Mouse (Mus musculus) layer of hippocampus, postnatal 25 days (tissue): Measurements from ENCODE around the gene Arhgap9. TPM values are rescaled to one million over a fixed set of nuclear protein-coding genes. Genes with fewer than 3 reads are reported as not detected.

Experiments
- DNase-seq, 2 experiments: peaks; one replicate each; pipeline ENCODE4 v3.0.0; 2022; ENCODE audit warnings: mixed read lengths in 2 of 2, low spot score in 1 of 2; ENCODE audit errors: extremely low spot score in 1 of 2
- total RNA-seq, 2 experiments: library from RNA; stranded (reverse); gene quantifications; 2 replicates each; pipeline ENCODE4 v1.2.3; 2021

Gene Arhgap9
- total RNA-seq, 2 experiments from 2014 or later: 0.89 to 1.1 TPM

GRCm38 (mm10) chr10:127322178-127322577, 414 bp downstream of the Arhgap9 start:
- no peak for DNase-seq

DNA sequence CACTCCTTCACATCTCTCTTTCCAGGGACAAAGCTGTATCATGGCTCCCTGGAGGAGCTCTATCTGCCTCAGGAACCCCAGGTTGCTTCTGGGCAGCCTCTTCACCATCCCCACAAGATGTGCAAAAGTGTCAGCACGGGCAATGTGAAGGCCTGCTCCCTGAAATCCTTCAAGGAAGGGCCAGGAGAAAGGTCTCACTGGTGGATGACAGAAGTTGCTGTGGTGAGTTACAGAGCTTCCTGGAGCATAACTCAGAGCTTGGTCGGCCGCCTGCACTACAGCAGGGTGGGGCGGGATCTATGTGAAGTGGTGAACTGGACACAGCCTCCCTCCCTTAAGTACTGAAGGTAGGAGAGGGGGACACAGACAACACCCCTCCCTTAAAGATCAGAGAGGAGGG, 905 bp downstream of the Arhgap9 start:
- DNase-seq: no peak

GRCm38 (mm10) chr10:127323131-127323855, 1.5 kb downstream of the Arhgap9 start:
- no peak for DNase-seq

DNA sequence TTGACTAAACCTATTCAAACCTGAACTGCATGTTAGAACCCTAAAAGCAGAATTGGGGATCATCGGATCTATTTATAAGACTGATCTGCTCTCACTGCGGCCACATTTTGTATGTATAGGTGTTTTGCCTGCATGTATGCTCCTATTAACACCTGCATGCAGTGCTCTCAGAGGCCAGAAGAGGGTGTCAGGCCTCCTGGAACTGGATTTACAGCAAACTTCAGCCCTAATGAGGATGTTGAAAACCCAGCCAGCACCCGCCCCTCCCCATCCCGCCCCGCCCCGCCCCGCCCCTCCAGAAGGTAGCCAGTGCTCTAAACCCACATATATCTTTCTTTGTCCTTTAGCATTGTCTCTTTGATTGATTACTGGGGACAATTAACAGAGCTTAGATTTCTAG, 2.7 kb downstream of the Arhgap9 start:
- DNase-seq: no peak

- DNase-seq: no peak
Observed at GRCm38 (mm10) chr10:127325454-127326016, 3.8 kb downstream of the Arhgap9 start.

DNA sequence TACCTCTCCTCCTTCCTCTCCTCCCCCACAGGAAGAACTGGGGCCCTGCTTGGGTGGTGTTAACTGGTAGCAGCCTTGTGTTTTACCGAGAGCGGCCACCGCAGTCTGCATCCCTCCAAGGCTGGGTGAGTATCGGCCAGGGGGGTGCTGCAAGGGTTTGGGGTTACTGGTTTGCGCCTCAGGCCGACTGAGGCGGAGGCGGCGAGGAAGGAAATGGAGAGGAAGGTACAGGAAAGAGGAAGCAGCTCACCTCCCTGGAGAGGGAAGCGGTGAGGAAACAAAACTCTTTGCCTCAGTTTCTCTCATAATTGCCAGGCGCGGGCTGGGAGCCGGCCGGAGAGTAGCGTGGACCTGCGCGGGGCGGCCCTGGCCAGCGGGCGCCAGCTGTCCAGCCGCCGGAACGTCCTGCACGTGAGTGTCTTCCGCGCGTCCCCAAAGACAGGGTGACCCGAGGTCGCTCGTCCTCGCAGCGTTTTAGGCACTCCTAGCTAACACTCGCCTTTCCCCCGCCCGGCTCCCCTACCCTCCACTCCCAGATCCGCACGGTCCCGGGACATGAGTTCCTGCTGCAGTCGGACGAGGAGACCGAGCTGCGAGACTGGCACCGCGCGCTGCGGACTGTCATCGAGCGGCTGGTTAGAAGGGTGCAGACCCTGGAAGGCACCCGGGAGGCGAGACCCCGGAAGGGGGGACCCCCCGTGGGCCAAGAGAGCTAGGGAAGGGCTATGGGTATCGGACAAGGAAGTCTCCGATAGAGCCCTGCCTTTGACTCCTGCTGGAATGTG, 4.4 kb downstream of the Arhgap9 start:
- DNase-seq: no peak

- DNase-seq: no peak
Observed at GRCm38 (mm10) chr10:127326828-127327227, 5.1 kb downstream of the Arhgap9 start.

DNA sequence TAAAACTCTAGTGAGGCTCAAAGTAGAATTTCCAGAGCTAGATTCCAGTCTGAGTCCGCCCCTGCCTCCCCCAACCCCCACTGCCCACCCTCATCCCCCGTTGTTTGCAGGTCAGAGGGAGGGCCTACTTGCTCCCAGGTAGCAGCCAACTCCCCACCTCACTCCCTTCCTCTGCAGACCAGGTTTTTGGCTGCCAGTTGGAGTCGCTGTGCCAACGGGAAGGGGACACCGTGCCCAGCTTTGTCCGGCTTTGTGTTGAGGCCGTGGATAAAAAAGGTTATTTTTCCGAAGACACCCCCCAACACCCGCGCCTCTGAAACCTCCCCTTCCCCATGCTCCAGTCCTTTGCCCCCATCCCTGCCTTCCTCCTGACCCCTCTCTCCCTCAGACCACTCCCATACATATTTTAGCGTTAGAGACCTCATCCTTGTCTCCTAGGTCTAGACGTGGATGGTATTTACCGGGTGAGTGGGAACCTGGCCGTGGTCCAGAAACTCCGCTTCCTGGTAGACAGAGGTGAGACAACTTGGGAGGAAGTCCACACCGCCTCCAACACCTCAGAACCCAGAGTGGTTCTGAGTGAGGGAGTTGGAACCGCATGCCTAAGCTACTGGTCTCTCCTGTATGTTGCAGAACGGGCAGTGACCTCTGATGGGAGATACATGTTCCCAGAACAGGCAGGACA, 5.8 kb downstream of the Arhgap9 start:
- no peak for DNase-seq

DNA sequence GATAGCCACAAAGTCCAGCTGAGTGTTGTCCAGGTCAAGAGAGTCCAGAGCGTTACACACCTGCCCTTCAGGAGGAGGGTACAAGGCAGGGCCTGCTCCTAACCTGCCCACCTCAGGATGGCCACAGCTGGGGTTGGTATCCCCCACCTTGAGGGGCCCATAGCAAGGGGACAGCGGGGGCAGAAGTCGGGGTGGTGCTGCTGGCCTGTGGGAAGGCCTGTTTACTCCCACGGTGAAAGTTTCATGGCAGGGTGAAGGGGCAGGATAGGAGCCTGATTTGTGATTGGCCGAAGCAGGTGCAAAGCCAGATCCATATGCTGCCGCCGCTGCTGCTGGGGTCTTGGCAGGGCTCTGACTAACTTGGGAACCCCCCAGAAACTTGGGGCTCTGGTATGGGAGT, 8.4 kb downstream of the Arhgap9 start:
- DNase-seq: no peak

DNA sequence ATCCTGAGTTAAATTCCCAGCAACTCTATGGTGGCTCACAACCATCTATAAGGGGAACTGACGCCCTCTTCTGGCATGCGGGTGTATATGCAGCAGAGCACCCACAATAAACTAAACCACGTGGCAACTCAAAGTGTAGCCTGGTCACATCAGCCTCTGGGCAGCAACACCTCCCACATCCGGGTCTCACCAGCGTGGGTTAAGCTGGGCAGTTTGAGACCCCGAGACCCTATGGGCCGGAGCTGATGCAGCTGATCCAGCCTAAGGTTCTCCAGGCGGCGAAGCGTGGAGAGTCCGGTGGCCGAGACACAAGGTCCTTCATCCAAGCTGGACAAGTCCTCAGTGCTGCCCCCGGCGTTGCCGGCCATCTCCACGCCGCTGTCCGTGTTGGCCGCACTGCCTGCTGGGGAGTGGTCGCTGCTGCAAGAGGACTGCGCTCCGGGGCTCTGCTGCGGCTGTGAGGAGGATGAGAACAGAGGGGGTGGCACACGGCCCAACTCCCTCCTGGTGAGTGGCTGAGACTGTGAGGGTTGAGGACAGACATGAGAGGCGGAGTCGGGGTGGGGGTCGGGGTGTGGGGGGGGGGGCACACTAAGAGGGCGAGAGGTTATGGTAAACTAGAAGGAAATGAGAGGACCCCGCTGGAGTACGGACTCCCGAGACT, 10.6 kb downstream of the Arhgap9 start:
- DNase-seq: no peak

DNA sequence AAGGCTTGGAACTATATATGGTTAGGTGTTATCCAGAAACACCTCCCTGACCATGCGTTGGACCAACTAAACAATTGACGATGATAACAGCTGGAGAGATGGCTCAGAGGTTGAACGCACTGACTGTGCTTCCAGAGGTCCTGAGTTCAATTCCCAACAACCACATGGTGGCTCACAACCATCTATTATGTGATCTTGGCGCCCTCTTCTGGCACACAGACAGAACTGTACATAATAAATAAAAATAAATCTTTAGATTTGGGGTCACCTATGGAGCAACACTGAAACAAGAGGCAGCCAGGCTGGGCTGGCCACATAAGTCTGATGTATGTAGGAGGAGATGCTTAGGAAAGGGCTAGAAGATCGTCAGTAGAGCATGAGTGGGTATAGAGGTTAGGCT, 11.4 kb downstream of the Arhgap9 start:
- no peak for DNase-seq

- DNase-seq: no peak
Observed at GRCm38 (mm10) chr10:127335271-127335670, 13.5 kb downstream of the Arhgap9 start.

DNA sequence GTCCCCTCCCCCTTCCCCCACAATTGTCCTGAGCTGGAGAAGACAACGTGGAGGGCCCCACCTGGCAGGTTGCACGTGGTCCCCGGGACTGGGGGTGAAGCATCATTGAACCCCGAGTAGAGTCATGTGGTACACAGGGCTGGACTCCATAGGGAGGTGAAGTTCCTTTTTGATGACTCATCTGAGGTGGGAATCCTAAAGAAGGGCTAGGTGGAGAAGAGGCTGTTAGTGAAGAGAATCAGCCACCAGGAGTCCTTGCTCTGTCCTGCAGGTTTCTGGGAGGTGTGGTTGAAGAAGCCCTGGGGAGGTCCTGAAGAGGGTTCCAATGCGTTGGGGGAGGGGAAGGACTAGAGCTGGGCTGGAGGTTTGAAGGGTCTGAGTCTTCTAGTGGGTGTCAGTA, 15.2 kb downstream of the Arhgap9 start:
- no peak for DNase-seq

DNA sequence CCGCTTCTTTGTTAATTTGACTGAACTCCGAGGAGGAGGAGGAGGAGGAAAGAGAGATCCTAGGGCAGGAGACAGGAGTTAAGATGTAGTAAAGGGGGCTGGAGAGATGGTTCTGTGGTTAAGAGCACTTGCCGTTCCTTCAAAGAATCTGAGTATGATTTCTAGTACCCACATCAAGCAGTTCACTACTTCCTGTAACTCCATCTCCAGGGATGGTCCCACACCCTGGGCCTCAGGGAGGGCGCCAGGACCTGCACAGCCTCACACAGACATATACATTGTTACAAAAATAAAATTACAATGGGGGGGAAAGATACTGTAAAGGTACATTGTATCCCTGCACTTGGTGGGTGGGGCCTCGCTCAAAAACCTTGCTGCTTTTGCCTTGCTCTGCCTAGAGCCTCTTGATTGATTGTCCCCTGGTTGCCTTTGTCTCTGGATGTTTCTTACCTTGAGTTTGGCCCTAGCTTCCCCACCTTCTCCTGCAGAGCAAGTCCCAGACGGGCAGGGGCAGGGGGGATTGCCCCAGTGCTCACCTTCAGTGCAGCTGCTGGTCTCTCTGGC, 15.9 kb downstream of the Arhgap9 start:
- no peak for DNase-seq

GRCm38 (mm10) chr10:127338930-127339682, 17.3 kb downstream of the Arhgap9 start:
- DNase-seq: peak; percentile 65 to 83

DNA sequence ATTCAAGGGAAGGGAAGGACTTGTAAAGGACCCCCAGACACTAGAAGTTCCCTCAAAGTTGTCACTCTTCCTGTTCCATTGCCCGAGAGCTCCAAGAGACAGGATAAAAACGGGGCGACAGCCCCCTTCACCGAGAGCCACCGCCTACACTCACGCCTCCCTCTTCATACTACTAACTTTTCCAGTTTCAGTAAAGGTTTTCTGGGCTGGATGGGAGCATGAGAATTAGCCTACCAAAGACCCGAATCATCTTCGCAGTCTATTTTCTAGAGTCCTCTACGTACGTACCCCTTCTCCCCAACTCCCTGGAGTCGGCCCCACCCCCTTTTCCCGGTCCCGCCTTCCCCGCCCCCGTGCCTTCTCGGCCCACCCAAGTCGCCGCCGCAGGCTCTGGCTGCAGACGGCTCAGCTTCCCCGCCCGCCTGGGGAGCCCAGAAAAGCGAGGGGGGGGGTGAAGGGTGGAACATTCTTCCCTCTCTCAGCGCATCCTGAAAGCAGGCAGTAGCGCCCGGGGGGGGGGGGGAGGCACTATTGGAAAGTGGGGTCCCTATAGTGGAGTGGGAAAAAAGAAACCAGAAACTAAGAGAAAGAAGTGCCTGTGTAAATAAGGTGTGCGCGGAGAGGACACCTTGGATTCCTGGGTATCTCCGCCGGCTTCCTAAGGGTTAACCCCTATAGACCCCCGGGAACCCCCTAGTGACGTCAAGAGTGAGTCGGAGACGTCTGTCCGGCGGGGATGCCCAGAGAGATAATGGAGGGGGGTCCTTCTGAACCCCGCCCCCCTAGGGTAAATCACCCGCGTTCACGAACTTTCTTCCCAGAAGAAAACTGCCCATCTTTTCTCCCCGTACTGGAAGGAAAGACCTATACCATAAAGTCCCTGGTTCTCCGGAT, 18.2 kb downstream of the Arhgap9 start:
- DNase-seq: no peak

DNA sequence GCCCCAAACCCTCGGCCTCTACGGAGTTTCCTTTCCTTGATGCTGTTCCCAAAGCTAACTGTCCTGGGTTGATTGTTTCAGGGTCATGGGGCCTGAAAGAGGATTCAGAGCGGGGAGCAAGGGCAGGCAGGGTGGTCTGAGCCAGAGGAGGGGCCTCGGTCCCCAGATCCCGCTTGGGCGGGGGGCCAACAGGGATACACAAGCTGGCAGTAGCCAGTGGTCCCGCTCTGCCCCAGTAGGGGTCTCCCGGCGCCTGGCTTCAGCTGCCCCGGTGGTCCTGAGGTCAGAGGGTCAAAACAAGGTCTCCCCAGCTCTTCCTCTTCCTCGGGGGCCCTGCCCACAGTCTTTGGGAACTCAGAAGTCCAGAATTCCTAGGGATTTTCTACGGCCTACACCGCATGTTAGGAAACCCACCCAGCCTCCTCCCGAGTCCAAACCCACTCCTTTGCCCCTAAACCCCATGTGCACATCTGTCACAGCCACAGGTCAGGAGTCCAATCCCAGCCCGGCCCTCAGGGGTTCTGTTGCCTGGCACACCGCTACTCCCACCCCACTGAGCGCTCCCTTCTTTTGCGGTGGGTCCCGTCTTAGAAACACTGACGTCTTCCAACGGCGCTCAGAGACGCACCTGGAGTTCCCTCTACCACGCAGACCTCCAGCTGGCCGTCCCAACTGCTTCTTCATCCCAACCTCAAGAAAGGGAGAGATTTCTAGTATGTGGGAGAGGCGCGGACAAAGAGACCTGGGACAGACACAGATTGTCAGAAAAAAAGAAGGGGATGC, 19.0 kb downstream of the Arhgap9 start:
- DNase-seq: no peak

- DNase-seq: no peak
Observed at GRCm38 (mm10) chr10:127341360-127341690, 19.6 kb downstream of the Arhgap9 start.
